Mouse (Mus musculus): ENCODE measurements around the gene Fam49a.

- no peak for TF ChIP-seq GATA1 (IDR thresholded peaks at IDR 0.05; ENCODE audit: borderline replicate concordance, low read length)
- TF ChIP-seq FLI1 (IDR thresholded peaks at IDR 0.05; ENCODE audit: low read length), result no peak
These were observed 34.3 kb upstream of the Fam49a start for GRCm38 (mm10) chr12:12227594-12227993.

Data from megakaryocyte, embryonic 14.5 days (primary cell).